Mouse (Mus musculus) E14TG2a.4 (cell line): ENCODE measurements around the gene Polr2a.

Experiments
- H3K27me3 ChIP-seq: 2 replicates; pipeline ENCODE4 v1.6.1; 2014; ENCODE audit warnings: low read length, control low read depth; ENCODE audit not compliant: insufficient read depth
- H3K36me3 ChIP-seq: 2 replicates; pipeline ENCODE4 v1.6.1; 2014; ENCODE audit warnings: low read length, control low read depth; ENCODE audit not compliant: insufficient read depth
- H3K4me1 ChIP-seq: replicated peaks from 2 replicates; pipeline ENCODE4 v1.6.1; 2014; ENCODE audit warnings: low read depth, low read length, control low read depth
- H3K4me3 ChIP-seq: replicated peaks from 2 replicates; pipeline ENCODE4 v1.5.1; 2014; ENCODE audit warnings: mild to moderate bottlenecking, low read length
- H3K9me3 ChIP-seq: 2 replicates; pipeline ENCODE4 v1.6.1; 2014; ENCODE audit warnings: low read length, control low read depth
- CTCF ChIP-seq: conservative IDR thresholded peaks from 2 replicates; pipeline ENCODE4 v1.5.1; 2014; ENCODE audit warnings: low read length
- NANOG ChIP-seq: IDR thresholded peaks from 2 replicates; pipeline ENCODE4 v1.6.1; 2014; ENCODE audit warnings: borderline replicate concordance, low read length, mixed read lengths
- POU5F1 ChIP-seq: IDR thresholded peaks from 2 replicates; pipeline ENCODE4 v1.6.1; 2014; ENCODE audit warnings: low read length, borderline replicate concordance

Polr2a gene

GRCm38 (mm10) chr11:69777504-69778257 is 19.2 kb upstream of the Polr2a start:
- Histone ChIP-seq H3K36me3 (no peaks in the 10 kb centered on the region), H3K4me3 (peak overlapping the region; percentile 49), H3K27me3 (peaks cover 50% of the 10 kb centered on the region), H3K4me1 (peaks cover 78% of the 10 kb centered on the region), H3K9me3 (no peaks in the 10 kb centered on the region)
- TF ChIP-seq CTCF = no peak
- no peak for TF ChIP-seq POU5F1
- no peak for TF ChIP-seq NANOG

- H3K4me1 ChIP-seq = peaks cover 66% of the 10 kb centered on the region
- H3K36me3 ChIP-seq = no peaks in the 10 kb centered on the region
- TF ChIP-seq POU5F1 (no peak), CTCF (no peak), NANOG (no peak)
- peaks cover 50% of the 10 kb centered on the region for H3K27me3 ChIP-seq
- peak overlapping the region; percentile 63 for H3K4me3 ChIP-seq
- H3K9me3 ChIP-seq = no peaks in the 10 kb centered on the region
Measured at GRCm38 (mm10) chr11:69776488-69776887, 18.1 kb upstream of the Polr2a start.

GRCm38 (mm10) chr11:69775716-69776115 is 17.3 kb upstream of the Polr2a start:
- H3K36me3 ChIP-seq = no peaks in the 10 kb centered on the region
- TF ChIP-seq NANOG (no peak), CTCF (no peak), POU5F1 (no peak)
- peaks cover 49% of the 10 kb centered on the region for H3K27me3 ChIP-seq
- no peaks in the 10 kb centered on the region for H3K9me3 ChIP-seq
- peaks cover 60% of the 10 kb centered on the region for H3K4me1 ChIP-seq
- H3K4me3 ChIP-seq = peak overlapping the region; percentile 63

GRCm38 (mm10) chr11:69774961-69775360 is 16.5 kb upstream of the Polr2a start:
- H3K27me3 ChIP-seq = peaks cover 47% of the 10 kb centered on the region
- TF ChIP-seq NANOG = no peak
- no peak for TF ChIP-seq POU5F1
- TF ChIP-seq CTCF = no peak
- peak overlapping the region; percentile 63; the same call in 1 of the 2 replicates for H3K4me3 ChIP-seq
- H3K36me3 ChIP-seq = no peaks in the 10 kb centered on the region; the same call in 1 of the 2 replicates
- H3K9me3 ChIP-seq = no peaks in the 10 kb centered on the region
- H3K4me1 ChIP-seq = peaks cover 55% of the 10 kb centered on the region

GRCm38 (mm10) chr11:69767625-69767909 is 9.1 kb upstream of the Polr2a start:
- Histone ChIP-seq H3K27me3 (peaks cover 32% of the 10 kb centered on the region), H3K4me1 (peaks cover 32% of the 10 kb centered on the region), H3K36me3 (no peaks in the 10 kb centered on the region; the same call in 1 of the 2 replicates), H3K9me3 (no peaks in the 10 kb centered on the region), H3K4me3 (0 out of 2 replicates have a peak overlapping the region, but pooled peaks have one; percentile 89)
- TF ChIP-seq NANOG = no peak
- no peak for TF ChIP-seq CTCF
- no peak for TF ChIP-seq POU5F1

GRCm38 (mm10) chr11:69766872-69767624 is 8.6 kb upstream of the Polr2a start:
- Histone ChIP-seq H3K9me3 (no peaks in the 10 kb centered on the region), H3K27me3 (peaks cover 32% of the 10 kb centered on the region), H3K4me3 (peak overlapping the region; percentile 89), H3K36me3 (no peaks in the 10 kb centered on the region; the same call in 1 of the 2 replicates), H3K4me1 (peaks cover 32% of the 10 kb centered on the region)
- no peak for TF ChIP-seq CTCF
- TF ChIP-seq NANOG = no peak
- no peak for TF ChIP-seq POU5F1

- Histone ChIP-seq H3K4me3 (peak overlapping the region; percentile 89), H3K27me3 (peaks cover 32% of the 10 kb centered on the region), H3K36me3 (no peaks in the 10 kb centered on the region; the same call in 1 of the 2 replicates), H3K9me3 (no peaks in the 10 kb centered on the region), H3K4me1 (peaks cover 39% of the 10 kb centered on the region)
- TF ChIP-seq POU5F1 = no peak
- no peak for TF ChIP-seq CTCF
- no peak for TF ChIP-seq NANOG
Measured at GRCm38 (mm10) chr11:69766126-69766609, 7.7 kb upstream of the Polr2a start.

- peaks cover 29% of the 10 kb centered on the region for H3K27me3 ChIP-seq
- no peak for TF ChIP-seq POU5F1
- no peak for TF ChIP-seq NANOG
- TF ChIP-seq CTCF = no peak
- H3K4me1 ChIP-seq = peaks cover 46% of the 10 kb centered on the region
- peak within 1 kb of the TSS; percentile 89 for H3K4me3 ChIP-seq
- H3K36me3 ChIP-seq = no peaks in the 10 kb centered on the region; the same call in 1 of the 2 replicates
- H3K9me3 ChIP-seq = no peaks in the 10 kb centered on the region
Measured at GRCm38 (mm10) chr11:69765221-69766125, 7.0 kb upstream of the Polr2a start, which contains the start of gene Zbtb4. Gene Zbtb4 (plus strand): TSS chr11:69765912.
